Mouse (Mus musculus) common myeloid progenitor, adult 5-6 weeks (primary cell): Measurements from ENCODE around the gene Notch3. TPM values are rescaled to one million over a fixed set of nuclear protein-coding genes. Genes with fewer than 3 reads are reported as not detected.
"Not testable (repeated sequence)": the region's sequence is repeated elsewhere in the genome, so short reads cannot be mapped to it uniquely, and the experiment has no call there.

ENCODE experiments used
- ATAC-seq: replicated peaks from 2 replicates; pipeline ENCODE4 v1.8.0; 2016; ENCODE audit warnings: low read depth, mild to moderate bottlenecking, moderate TSS enrichment, inconsistent platforms; ENCODE audit not compliant: poor library complexity, severe bottlenecking
- total RNA-seq: library from RNA; stranded (forward); fragments of 200-1000, 187-1606 nt; gene quantifications from 2 replicates; pipeline ENCODE4 v1.2.3, GENCODE M21; 2017

The Notch3 gene
- total RNA-seq, 1 experiment from 2014 or later = 0.18 TPM

DNA sequence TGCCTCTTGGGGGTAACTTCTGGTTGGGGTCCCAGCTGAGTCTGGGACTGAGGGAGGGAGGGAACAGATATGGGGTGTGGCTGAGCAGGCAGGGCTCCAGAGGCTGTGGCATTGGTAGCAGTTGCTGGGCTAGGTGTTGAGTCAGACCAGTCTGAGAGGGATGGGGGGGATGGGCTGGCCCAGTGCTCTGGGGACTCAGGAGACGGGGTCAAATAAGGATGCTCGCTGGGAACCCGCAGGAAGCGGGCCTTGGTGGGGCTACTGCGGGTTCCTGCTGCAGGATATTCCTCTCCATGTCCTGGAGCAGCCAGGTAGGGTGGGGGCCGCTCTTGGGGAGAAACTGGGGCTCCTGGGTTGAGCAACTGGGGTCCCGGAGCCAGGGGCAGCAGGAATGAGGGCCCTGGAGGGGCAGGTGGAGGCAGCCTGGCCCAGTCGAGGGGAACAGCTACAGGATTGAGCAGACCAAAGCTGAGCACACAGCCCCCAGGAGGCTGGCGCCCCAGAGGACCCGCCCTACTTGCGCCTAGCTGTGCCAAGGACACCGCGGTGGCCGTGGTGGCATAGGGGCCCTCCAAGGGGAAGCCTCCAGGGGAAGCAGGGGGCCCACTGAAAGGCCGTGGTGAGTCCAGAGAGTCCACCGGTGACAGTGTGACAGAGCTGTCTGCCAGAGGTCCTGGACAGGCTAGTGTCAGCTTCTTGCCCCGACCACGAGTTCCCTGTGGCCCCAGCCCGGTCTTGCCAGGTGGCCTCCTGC, 44.6 kb downstream of the Notch3 start:
- peak; percentile 68 for ATAC-seq

DNA sequence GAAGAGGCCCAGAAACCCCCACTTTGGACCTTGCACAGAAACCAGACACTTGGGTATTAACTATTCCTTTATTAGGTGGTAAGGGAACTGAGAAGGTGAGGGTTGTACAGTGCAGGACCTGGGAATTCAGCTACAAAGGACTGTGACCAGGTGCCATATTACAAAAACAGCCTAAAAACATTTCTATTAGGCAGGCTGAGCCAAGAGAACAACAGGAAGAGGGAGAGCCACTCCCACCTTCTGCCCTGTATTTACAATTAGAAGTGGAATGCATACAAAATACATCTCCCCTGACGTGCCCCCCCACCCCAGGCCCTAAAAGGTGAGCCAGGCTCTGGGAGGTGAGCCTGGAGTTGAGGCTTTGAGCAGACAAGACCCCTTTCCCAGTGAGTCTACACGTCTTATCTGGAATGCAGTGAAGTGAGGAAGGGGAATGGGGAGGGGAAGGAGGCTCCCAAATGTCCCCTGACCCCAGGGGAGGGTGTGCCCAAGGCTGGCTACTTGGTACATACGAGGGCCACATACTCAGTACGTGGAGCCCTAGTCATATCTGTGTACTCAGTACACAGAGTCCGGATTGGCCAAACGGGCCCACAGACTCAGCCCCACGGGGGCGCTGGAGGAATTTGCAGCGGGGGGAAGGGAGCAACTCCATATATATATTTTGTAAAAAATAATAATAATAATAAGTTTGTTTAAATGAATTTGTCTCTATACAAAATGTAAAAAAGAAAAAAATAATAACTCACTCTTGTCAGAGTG, 45.7 kb downstream of the Notch3 start:
- no peak for ATAC-seq

DNA sequence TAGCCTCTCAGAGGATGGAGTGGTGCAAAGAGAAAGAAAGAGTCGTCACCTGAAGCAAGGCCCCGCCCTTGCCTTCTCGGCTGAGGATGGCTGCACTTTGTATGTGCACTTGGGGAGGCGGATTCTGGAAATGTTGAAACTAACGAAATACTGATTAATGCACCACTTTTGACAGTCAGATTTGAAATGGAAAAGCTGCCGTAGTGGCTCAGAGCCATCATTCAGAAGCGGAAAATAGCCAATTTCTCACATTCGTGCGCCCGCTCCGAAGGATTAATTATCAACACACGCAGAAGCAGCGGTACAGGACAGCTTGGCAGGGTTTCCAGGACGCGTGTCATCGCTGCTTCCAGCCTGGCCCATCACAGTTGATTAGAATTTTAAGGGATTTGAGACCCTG, 47.5 kb downstream of the Notch3 start:
- no peak for ATAC-seq

DNA sequence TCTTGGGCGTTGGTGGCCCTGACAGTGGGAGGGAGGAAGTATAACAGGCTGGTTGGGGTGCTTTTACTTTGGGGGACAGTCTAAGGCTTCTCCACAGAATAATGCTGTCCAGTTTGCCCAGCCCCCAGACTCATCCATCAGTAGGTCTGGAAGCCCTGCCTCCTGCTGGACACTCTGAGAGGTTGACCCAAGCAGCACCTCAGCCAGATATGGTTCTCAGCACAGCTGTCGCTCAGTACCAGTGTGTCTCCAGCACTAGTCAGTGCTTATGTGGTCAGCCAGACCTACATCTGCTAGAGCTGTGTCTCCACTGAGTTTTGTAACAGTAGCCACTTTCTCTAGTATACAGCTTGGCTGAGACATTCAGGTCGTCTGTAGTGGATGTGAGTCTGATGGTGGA, 48.2 kb downstream of the Notch3 start:
- ATAC-seq = no peak

DNA sequence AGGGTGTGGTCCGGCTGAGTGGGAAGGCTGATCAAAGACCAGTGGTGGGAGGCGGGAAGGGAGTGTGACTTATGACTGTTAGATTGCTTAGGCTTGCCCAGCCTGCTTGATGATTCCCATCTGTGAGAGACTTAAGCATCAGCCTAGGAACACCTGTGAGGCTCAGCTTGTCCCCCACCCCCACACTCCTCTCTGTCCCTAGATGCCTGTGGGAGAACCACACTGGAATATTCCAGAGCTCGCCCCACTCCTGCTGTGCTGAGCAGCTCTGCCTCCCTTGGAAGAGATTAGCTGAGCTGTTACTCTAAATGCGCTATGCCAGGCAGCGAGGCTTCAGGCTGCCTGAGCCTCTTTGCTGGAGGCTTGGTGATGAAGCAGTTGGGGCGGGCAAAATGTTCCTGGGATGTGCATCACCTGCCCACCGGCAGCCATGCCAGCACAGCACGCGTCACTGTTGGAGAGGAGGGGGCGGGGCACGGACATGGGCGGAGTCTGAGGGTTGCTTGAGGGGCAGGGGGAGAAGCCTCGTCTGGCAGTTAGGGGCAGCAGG, 48.7 kb downstream of the Notch3 start:
- not testable (repeated sequence) for ATAC-seq

DNA sequence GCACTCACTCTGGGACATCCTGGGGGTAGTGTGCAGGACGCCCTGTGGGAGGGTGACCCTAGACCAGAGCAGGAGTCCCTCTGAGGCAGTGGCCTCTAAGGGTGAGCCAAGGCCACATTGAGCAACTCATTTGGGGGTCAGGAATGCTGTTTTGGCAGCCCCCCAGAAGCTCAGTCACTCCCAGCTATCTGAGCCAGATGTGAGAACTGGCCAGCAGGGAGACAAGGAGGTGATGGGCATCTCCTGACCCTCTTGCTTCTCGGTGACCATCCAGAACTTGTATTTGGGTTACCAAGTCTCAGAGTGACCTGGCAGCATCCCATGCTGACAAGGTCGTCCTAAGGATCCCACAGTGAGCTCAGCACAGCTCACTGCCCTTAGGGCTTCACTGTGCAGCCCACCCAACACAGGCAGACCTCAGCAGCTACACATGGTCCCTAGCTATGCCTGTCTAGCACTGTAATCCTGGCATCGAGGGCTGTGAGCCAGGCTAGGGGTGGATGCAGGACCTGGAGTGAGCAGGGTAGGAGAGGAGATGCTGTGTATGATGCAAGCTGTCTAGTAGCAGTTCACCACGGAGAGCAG, 49.3 kb downstream of the Notch3 start:
- no peak for ATAC-seq

DNA sequence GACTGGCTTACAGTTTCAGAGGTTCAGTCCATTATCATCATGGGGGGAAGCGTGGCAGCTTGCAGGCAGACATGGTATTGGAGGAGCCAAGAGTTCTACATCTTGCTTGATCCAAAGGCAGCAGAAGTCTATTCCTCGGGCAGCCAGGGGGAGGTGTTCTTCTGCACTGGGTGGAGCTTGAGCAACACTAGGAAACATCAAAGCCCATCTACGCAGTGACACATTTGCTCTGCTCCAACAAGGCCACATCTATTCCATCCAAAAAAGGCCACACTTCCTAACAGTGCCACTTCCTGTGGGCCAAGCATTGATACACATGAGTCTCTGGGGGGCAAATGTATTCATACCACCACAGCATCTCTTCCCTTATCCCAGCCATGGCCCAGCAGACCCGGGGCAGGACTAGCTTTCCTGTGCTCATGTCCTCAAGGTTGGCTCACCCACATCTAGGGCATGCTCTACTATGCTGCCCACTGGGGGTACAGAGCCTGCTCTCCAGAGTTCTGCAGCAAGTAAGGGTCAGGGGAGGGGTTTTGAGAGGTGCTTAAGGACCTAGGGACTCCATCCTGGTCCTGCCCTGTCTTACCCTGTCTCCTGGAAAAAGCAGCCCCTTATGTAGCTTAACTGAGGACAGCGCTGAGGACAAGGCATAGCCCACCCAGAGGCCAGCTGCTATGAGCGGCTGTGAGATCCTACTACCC, 49.9 kb downstream of the Notch3 start:
- ATAC-seq = no peak

DNA sequence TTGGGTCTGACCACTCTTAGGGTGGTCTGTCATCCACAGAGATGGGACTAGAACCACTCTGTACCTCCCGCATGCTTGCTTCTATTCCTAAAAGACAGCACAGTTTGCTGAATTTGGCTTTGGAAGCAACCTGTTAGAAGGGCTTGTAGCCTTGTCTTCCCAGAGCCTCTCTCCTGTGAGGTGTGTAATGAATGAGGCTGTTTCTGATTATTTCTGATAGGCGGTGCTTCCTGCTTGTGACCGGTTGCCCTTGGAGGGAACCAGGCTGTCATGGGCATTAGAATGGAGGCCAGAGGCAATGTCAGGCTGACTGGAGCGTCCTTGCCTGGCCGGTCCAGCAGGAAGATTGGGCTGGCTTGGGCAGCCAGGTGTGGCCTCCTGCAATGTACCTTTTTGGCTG, 52.2 kb downstream of the Notch3 start:
- ATAC-seq = not testable (repeated sequence)

DNA sequence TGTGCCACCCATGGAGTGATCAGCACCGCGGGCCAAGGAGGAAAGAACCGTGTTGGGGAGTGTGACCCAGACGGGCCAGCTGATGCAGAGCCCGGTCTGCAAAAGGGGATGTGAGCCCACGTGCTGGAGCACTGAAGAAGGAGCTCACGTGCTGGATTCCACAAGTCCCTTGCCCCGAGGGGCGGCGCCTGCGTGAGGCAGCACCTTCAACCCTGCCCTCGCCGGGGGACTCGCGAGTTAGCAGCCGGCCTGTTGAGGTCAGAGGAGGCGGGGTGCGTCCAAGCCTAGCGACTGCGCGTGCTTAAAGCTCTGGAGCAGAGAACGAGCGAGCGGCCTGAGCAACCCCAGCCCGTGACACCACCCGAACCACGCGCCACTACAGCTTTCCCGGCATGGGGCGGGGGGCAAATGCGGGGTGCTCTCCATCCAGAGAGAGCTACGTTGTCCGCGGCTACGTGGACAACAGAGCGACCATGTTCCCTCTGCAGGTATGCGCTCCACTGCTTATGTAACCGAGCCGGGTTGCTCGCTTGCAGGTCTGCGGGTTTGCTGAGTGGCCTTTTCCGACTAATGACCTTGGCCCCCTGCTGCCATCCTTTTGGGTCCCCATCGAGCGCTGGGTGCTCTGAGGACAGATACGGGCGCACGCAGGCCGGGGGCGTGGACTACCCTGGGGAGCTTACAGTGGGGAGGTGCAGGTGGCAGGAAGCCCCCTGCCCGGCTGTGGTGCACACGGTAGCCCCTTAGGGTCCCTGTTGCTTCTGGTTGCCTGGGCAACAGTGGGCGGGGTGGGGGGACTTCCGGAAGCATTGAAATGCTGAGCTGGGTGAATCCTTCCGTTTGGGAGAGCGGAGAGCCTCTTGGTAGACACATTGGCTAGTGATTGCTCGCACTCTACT, 52.9 kb downstream of the Notch3 start:
- ATAC-seq = peak; percentile 53

DNA sequence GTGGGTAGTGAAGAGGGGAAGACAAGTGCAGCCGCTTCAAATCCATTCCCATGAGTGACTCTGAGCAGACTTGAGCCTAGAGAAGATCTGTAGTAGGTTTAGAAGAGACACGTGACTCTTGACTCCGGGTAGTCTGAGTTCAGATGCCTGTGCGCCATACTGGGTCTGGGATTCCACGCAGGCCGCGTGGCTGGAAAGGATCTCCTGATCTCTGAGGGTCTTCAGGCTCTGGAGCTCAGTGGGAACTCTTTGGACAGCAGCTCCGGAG, 53.5 kb downstream of the Notch3 start:
- ATAC-seq = no peak

DNA sequence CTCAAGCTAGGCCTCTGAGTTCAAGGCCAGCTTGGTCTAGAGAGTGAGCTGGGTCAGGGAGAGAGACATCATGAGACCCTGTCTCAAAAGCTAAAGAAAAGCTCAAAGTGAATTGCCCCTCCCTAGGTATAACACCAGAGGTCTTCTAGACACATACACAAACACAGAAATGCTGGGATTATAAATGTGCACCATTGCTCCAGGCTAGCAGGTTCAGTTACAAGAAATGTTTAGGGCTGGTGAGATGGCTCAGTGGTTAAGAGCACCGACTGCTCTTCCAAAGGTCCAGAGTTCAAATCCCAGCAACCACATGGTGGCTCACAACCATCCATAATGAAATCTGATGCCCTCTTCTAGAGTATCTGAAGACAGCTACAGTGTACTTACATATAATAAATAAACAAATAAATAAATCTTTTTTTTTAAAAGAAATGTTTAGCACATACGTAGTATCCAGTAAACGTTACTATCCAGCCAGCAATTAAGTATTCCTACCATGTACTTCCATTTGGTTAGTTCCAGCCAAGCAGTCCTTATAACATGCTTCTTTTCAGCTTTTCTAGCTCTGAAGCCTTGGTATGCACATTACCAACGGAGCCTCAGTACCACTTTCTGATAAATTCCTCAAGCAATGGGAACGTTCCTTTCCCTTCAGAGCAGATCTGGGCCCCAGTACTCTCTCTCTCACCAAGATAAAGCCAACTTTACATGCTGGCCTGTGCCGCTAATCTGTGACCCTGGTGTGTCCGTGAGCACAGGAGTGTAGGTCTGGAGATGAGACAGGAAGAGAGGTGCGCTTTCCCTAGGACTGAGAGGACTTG, 54.0 kb downstream of the Notch3 start:
- ATAC-seq = no peak

DNA sequence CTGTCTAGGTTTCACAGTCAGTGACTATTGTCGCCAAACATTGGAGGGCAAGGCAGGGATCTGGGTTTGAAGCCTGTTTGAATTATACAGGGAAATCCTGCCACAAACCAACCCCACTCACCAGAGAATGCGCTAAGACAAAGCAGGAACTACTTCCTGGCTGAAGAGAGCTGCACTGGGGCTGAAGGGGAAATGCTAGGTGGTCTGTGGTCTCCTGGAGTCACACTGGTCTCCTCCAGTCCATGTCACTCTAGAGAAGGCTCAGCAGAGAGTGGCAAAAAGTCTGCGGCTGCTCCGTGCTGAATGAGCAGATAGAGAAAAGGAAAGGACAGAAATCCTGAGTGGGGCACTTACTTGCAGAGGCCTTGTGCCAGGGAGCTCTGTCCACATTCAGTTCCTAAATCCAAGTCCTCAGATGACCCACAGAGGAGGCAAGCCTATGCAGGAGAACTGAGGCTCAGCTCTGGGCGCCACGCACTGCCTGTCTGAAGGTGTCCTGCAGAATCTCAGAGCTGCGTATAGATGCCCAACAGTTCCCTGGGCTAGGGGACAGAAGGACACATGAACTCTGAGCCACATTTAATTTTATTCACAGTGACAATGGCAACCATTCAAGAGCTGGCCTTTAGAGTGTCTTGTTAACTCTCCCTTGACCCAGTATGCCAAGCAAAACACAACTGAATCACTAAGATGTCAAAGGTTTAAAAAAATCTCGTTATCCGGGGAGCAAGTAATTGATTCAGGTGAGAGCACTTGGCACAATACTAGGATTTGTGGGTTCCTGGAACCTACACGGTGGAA, 55.5 kb downstream of the Notch3 start:
- peak; percentile 53 for ATAC-seq

DNA sequence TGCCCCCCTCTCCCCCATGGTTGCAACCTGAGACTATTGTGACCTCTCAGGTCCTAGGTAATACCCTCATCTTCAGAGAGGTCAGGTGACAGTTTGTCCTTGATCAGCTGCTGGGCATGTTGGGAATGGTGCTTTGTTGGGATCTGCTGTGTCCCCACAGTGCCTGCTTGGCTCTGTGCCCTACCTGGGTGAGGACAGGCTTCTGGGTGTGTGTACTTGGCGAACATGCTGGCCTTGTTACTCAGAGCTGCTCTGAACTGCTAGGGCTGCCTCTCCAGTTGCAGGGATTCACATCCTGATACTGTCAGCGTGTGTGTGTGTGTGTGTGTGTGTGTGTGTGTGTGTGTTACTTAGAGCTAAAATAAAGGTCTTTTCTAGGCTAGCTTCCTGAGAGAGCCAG, 56.2 kb downstream of the Notch3 start:
- ATAC-seq = no peak

DNA sequence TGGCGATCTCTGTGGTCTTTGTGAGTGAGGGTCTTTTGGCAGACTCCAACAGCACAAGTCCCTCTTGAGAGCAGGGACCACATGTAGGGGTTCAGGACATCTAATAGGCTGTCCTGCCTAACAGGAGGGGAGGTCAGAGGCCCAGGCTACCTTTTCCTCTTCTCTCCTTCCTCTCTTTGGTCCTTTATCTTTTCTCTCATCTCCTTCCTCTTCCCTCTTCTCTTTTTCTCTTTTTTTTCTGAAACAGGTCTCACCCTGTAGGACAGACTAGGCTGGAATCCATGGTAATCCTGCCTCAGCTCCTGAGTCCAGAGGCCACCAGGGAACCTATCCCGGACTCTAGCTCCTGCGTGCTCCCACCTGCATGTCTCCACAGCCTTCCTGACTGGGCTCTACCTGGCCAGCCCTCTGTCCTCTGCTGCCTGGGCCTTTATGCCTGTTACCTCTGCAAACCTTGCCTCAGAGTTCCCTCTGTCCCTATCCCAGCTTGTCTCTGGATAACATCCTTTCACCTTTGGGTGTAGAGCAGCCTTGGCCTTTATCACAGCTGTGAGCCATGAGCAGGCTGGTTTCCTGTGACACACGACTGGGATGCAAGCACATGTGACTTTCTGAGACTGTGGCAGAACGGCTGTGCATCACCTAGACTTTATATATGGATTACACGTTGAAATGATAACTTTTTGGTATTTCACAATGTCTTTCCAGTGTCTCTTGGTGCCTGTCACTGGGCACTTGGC, 57.3 kb downstream of the Notch3 start:
- no peak for ATAC-seq

DNA sequence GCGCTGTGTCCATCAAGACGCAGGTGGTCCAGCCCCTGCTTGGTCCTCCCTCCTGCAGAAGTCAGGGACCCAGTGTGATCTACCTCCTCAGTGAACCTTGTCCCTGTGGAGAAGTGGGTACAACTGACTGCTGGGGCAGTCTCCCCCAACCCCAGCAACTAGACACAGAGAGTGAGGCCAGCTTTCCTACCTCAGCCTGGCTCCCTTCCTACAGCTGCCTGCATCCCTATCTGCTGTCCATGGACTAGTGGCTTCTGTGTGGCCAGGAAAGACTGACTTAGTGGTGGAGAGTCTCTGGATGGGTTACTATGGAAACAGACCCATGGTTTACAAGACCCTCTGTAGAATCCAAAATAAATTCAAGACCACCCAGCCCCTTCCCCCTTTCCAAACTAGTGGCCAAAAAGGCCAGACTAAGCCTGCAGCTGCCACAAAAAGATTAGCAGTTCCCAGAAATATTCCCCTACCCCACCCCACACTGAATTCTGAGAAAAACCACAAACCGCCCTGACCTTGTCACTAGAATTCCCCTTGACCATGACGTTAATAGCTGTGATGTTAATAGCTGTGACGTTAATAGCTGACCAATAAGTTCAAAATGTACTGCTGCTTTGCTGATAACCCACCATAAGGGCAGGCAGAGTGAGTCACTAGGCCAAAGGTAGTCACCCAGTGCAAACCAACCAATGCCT, 58.2 kb downstream of the Notch3 start:
- ATAC-seq = peak; percentile 45

DNA sequence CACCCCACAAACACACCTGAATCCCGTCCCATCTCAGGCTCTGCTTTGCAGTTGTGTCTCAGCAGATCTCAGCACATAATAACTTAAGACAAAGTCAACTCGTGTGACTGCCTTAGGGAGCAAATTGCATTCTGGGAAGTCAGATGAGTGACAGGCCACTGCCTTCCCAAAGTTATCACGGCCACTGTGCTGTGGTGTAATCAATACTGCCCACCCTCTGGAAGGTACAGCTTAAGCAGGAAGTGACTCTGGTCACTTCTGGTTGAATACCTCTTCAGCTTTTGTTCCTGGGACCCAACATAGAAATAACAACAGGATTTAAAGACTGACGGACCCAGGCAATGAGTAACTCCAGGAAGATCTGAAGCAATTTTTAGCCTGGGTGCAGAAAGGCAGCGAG, 58.8 kb downstream of the Notch3 start:
- no peak for ATAC-seq

DNA sequence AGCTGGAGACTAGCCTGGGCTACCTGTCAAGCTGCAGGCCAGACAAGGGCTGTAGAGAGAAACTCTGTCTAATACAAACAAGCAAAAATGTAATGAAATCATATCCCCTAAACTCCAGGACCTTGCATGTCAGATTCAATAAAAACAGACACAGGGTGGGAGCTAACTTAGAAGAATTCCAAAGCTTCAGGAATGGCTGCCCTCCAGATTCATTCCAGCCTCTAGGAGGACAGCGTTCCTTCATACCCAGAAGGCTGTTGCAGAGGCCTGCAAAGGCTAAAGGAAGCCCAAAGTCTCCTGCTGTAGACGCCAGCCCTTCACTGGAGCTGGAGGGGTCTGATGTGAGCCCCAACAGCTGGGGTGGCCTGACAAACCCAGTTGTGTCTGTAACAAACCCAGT, 60.3 kb downstream of the Notch3 start:
- no peak for ATAC-seq
